Mouse (Mus musculus): ENCODE measurements around the gene Zcchc7.
"Not testable (repeated sequence)": the region's sequence is repeated elsewhere in the genome, so short reads cannot be mapped to it uniquely, and the experiment has no call there.

Gene Zcchc7

DNA sequence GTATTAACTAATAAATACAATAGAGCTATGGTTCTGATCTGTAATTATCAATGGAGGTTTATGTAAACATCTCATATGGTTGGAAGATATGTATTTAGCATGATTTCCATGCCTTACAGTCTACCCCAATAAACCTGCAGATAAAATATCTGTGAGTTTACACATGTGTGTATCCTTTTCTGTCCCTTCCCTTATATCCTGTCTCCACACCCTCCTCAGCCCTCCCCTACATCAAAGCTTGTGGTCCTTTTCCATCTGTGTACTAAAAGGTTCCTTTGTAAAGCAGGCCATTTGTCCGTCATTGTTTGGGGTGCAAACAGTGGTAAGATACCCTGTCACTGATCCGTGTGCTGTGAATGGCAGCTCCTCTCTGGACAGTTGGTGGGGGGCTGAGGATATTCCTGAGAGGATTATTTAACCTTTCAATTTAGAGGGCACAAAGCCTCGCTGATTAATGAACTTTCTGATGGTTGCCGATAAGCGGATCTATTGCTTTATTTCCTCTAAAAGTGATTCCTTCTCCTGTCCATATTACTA is 161.7 kb downstream of the Zcchc7 start:
- DNase-seq (ENCODE audit: low spot score in 2 of 2): no peak

DNA sequence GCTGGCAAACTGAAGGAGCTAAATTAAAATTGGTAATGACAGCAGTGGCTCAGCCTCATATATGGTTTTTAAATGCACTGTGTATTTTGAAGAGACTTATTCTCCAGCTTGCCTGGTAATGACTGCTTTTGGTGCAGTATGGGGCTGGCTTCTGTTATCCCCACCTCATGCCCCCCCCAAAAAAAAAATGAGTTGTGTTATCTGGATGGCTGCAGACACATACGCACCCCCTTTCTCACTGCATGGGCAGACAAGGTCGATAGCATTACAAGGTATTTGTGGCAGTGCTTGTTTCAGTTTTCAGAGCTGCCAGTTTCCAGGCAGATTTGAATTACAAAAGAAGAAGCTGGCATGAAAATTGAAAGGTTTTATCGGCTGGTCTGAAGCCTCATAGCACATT is 162.2 kb downstream of the Zcchc7 start:
- DNase-seq (ENCODE audit: low spot score in 2 of 2): no peak

DNA sequence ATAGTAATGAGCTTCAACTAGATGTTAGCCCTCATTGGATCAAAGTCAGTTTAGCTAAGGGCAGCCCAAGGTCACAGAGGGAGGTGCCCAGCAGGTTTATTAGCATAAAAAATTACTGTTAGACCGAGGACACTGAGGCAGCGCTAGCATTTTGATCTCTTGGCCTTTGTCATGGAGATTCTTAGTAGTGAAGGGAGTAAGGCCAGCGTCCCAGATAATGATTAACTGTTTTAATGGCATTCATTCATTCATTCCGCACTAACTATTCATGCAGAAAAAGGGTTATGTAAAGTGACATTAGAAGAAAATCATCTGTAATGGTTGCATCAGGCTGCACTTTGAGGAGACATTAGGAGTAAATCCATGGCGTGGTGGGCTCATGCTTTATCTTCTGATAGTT is 165.2 kb downstream of the Zcchc7 start:
- DNase-seq (ENCODE audit: low spot score in 2 of 2): no peak

DNA sequence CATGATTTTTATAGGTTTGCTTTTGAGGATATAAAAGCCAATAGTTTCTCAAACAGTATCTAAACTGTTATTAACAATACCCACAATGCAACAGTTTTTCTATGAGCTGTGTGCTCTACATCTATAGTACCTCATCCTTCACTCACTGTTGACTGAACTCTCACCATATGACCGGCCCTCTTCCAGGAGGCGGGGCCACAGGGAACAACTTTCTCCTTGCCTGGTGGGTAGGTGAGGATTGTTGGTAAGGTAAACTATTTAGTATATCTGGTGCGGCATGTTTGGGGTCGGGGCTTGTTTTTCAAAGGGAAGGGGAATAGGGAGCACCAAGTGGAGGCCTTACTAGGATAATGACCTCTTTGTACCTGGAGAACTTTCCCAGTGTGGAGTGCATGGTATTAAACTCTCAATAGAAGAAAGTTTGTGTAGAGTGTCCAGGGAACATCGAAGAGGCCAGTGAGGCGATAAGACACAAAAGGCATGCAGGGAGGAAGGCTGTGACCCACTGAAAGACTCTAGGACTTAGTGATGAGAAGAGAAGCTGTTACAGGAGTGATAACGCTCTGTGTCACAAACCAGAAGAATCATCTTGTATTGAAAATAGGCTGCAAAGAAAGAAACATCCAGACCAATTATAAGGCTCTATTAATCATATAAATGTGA is 166.9 kb downstream of the Zcchc7 start:
- DNase-seq (ENCODE audit: low spot score in 2 of 2): no peak

DNA sequence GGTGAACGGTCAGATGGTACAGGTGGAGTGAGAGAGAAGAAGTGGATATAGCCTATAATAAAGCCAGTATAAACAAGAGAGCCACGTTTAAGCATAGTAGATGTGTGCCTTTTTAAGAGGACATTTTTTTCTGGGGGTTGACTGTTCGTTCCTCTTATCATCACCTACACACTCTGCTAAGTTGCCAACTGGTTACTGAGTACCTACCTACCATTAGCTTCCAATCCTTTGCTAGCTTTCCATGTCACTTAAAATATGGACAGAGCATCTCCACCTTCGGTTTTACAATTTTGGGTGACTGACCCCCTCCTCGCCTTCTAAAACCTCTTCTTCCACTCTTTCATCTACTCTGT is 167.4 kb downstream of the Zcchc7 start:
- DNase-seq (ENCODE audit: low spot score in 2 of 2): no peak

DNA sequence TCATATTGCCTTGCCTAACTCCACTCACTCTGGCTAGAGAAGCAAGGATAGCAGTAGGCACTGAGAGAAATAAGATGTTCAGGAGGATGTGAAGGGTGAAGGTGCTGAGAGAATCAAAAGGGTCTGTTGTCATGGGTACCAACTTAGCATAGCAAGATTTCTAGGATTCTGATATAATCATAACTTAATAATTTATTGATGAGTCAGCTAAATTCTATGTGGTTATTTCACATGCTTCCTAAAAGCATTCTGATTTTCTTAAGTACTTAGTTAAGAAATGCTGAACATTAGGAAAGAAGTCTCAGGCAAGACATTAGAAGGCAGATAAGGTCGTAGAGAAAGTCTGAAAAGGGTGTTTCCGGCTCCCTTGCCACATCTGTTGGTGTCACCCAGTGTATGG is 172.3 kb downstream of the Zcchc7 start:
- DNase-seq (ENCODE audit: low spot score in 2 of 2): no peak

DNA sequence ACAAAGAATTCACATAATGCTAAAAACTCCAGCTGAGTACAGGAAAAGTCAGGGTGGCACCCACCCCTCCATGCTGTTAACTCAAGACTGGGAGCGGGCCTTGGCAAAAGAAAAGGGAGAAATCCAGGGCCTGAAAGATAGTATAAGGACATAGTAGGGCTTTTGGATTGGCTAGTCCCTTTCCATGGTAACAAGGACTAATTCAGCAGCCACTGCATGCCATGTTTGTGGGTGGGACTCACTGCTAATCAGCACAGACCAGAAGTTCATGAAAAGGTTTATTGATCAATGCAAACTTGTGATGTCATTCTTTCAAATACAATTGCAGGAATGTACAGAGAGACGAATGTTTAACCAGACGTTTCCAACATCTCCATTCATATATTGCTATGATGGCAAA is 173.1 kb downstream of the Zcchc7 start:
- DNase-seq (ENCODE audit: low spot score in 2 of 2): no peak

DNA sequence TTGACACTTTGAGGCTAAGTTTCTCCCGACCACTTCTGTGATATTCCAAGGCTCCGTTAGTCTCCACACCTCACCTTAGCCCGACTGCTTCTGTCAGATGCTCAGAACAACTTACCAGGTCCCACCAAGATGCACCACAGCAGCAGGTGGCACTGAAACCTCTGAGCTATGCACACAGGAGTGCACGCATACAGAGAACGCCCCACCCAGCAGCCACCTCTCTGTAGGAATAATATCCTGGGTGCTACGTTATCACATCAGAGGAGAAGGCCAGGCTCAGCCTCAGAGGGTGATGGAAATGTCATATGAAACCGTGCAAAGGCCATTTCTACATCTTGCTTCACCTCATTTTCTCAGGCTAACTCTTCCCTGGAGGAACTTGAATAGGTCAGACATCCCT is 174.7 kb downstream of the Zcchc7 start:
- no peak for DNase-seq (ENCODE audit: low spot score in 2 of 2)

DNA sequence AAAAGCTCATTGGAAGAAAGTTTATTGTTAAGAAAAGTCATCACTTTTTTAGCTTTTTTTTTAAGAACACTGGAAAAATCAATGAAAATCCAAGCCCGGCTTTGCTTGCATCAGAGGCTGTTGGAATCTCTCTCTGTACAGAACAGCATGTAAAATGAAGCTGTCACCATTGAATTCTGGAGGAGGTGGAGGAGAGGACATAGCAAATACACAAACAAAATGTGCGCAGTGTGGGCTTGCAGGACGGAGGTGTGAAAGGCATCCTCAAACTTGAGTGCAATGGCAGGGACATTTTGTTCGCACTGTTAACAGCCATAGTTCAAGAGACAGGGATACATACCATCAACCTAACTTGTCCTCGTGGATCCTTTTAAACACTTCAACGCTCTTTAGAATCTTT is 176.1 kb downstream of the Zcchc7 start:
- no peak for DNase-seq (ENCODE audit: low spot score in 2 of 2)

DNA sequence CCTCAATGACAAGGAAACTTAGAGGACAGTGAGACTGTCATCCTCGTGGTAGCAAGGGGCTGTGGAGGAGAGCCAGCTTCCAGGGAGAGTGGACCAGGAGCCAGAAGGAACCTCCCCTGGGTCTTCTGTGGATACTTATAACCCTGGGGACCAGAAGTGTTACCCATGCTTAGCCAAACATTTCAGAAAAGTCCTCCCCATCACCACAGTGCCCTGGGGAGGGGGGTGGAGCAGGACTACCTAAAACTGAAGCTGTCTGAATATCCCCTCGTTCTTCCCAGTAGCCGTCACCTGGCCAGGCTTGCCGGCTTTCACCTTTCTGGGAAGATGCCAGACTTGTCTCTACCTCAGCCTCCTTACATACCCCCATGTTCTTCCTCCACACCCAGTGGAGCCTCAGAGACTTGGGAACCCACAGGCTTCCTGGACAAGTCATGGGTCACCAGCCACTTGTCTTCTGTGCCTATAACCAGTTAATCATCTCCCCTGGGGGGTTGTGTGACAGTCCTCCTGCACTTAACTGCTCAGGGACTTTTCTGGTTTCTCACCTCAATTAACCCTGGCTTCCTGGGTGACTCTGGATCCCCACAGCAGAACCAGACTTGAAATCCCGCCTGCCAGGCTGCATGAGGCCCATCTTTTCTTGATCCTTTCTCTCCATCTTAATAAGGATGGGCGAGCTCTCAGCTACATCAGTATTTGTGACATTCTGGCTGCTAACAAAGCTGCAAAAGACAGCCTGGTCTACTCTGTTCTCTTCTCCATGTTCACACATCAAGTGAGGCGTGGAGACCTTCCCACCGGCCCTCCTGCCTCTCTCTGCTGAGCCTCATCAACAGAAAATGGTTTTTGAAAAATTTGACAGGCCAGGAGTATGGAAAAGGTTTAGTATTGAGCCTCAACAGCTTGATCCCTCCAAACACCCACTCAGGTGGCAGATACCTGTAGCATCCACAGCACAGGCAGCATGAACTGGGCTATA is 183.0 kb downstream of the Zcchc7 start:
- DNase-seq (ENCODE audit: low spot score in 2 of 2): no peak

DNA sequence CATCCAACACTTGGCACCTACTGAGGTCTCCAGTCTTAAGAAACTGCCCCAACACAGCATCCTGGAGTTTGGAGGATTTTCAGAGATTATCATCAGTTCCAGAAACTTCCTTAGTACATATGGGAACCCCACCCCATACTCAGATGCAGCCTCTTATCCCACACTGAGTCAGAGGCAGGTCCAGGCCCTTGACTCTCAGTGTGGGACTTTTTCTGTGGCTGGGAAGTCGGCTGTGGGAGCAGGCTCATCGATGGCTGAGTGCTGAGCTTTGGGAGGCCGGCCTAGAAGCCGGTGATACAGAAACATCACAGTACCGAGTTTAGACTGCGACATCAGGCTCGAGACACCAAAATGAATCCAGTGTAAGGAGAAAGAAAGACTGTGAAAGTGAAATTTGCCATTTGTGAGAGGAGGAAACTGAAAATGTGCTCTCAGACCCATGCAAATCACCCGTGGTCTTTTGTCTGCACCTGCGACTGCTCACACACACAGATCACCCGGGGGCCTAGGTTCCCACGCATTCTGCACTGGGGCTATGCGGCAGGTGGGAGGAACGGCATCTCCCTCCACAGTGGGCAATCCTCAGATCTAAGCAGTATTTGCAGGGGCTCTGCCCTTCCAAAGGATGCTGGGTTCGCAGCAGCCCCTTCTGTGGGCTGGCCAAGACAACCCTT is 184.0 kb downstream of the Zcchc7 start:
- DNase-seq (ENCODE audit: low spot score in 2 of 2): no peak

DNA sequence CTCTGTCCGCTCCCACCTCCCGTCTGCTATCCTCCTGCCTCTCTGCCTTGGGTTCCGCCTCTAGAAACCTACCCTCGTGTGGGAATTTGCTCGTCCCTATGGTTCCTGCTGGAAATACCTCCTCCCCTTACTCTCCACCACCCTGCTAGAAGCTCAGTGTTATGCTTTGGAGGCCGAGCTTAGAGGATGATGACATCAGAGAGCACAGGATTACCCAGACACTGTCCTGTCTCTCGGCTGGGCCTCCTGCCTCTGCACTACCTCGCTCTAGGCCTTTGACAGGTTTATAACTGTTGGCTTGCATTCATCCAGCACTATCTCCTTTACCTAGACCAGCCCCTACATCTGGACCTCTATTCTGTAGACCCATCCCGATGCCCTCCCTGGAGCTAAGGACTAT is 184.6 kb downstream of the Zcchc7 start:
- DNase-seq (ENCODE audit: low spot score in 2 of 2): no peak

DNA sequence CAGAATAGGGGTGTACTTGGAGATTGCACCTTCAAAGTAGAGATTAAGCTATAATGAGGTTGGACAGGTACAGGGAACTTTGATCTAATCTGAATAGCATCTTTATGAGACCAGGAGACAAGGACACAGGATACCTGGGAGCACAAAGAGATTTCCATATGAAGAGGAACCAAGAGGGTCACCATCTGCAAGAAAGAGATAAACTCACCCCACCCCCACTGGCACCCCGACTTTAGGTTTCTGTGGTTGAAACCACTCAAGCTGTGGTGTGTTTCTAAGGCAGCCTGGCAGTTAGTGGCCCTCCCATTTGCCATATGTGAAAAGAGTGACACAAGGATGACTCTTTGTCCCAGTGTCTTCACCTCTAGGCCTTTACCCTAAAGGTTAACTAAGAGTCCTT is 186.6 kb downstream of the Zcchc7 start:
- no peak for DNase-seq (ENCODE audit: low spot score in 2 of 2)

DNA sequence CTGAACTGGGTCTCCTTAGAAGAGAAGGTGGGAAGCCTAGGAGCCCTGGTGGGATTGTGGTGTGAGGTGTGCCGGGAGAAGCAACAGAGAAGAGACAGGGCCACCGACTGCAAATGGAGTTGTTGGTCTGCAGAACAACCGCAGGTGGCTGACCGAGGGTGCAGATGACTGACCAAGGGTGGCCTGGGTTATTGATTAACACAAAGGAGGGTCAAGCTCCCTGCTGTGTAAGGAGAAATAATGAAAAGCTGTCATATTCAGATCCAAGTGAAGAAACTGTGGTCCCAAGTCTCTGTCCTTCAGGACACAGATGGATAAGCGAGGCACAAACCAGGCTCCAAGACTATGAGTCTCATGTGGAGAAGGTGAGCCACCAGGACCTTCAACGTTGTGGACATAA is 187.8 kb downstream of the Zcchc7 start:
- DNase-seq (ENCODE audit: low spot score in 2 of 2): no peak

DNA sequence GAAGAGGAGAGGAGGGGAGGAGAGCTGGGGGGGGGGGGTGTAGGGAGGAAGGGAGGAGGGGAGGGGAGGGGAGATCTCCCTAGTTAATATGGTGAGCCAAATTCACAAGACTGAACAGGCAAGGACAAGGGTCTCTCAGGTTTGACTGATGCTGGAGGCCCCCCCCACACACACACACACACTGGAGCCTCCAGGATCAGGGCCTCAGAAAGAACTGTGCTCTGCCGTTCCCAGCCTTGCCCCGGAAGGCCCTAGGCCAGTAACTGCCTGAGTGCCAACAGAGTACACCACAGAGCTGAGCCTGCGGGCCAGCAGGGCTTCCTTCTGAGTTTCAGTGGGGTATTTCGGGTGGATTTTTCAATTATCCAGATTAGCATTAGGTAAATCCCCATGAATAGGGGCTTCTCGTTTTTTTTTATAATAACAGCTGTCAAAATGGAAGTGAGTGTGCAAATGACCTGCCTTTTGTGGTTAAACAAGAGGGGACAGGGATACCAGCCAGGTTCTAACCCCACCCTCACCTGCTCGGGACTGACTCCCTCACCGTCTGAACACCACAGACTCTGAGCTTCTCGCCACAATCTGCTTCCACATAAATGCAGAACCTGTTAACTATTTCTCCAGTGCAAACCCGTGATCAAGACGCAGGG is 188.9 kb downstream of the Zcchc7 start:
- DNase-seq (ENCODE audit: low spot score in 2 of 2): no peak

DNA sequence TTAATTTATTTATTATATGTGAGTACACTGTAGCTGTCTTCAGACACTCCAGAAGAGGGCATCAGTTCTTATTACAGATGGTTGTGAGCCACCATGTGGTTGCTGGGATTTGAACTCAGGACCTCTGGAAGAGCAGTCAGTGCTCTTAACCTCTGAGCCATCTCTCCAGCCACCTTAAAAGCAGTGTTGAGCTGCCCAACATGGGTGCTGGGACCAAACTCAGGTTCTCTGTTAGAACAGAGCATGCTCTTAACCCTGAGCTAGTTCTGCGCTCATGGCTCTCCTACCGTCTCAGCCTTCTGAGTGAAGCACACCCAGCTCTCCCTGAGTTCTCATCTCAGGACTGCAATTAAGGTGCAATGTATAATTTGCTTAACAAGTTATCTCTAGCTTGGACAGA is 190.4 kb downstream of the Zcchc7 start:
- DNase-seq (ENCODE audit: low spot score in 2 of 2): not testable (repeated sequence)

DNA sequence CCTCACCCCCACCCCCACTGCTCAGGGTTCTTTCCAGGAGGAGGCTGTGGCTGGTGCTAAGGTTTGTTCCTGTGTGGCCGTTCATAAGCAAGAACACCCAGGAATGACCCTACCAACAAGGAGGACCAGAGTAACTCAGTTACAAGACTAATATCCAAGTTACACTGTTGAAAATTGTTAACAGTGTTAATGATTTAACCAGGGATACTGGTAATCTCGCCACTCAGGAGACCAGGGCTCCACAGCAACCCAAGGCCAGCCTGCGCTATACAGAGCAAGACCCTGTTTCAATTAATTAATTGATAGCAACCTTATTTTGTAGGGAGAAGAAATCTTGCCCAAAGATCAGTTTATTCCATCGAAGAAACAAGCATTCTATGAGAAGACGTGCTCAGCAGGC is 191.8 kb downstream of the Zcchc7 start:
- DNase-seq (ENCODE audit: low spot score in 2 of 2): no peak

DNA sequence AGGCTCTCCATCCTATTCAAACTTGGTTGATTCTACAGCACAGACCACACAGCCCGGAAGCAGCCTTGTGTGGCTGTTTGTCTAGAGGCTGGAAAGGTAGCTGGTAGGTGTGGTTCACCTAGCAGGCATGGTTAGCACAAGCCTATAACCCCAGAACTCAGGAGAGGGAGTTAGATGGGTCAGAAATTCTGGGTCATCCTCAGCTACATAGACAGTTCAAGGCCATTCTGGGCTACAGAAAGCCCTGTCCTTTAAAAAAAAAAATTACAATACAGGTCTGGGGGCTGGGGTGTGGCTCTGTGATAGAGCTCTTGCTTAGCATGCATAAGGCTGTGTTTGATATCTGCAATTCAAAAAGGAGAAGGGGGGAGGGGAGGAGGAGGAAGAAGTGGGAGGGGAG is 192.6 kb downstream of the Zcchc7 start:
- DNase-seq (ENCODE audit: low spot score in 2 of 2): no peak

DNA sequence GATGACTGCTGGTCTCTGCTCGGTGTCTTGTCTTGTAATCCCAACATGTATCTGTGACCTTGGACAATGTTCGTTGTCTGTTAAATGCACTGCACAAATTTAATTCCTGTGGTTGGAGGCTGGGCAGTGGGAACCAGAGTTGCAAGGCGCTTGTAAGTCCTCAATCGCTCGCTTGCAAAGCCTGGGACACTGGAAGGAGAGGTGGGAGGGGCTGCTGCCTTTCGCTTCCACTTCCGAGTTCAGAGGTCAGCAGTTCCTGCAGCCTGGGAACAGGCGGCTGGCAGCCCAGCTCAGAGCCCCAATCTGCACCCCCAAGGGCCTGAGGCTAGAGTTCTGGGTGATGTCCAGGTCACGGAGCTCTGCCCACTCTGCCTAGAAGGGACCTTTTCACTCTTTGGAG is 197.4 kb downstream of the Zcchc7 start:
- DNase-seq (ENCODE audit: low spot score in 2 of 2): no peak

DNA sequence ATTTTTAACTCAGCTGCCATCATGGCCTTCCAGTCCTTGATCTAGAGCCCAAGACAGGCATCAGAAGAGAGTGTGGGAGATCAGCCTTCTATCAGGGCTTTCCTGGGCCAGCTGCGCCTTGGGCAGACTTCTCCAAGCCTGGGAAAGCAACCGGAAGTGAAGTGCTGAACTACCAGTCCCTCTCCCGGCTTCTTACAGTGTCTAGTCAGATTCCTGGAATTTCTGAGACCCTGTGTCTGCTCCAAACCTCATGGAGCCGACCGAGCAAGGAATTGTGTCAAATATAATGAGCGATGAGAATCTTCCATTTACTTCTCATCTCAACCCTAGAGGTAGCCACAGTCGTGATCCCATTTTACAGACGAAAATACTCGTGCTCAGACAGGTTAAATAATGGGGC is 203.1 kb downstream of the Zcchc7 start:
- DNase-seq (ENCODE audit: low spot score in 2 of 2): no peak

DNA sequence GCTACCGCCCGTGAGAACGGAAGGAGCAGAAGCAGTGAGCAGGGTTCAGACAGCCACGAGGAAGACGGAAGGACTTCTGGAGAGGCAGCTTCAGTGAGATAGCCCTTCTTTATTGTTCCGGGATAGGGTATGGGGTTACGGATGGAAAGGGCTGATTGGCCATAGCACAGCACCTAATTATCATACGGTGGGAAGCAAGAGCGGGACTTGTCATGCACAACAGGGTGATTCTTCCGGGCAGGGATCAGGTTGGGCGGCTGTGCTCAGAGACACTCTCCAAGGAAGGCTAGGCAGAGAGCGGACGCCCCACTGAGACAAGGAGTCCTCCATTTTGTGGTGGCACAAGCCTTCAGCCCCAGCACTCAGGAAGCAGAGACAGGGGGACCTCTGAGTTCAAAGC is 203.5 kb downstream of the Zcchc7 start:
- DNase-seq (ENCODE audit: low spot score in 2 of 2): no peak

DNA sequence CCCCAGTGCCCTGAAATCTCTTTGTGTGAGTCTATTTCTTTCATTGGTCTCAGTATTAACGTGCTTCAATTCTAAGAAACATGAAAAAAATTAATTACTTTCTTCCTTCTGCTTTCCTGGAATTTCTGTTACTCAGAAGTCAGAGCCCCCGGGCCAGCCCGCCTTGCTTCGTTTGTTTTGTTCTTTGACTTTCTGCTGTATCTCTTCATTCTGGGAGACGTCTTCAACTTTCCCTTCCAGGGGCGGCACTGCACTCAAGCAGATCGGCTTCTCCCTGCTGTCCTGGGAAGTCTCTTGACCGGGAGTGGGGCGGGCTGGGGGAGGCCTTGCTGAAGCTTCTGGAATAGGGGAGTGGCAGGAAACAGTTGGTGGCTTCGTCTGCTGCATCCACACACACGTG is 207.5 kb downstream of the Zcchc7 start:
- DNase-seq (ENCODE audit: low spot score in 2 of 2): no peak

All from cerebellum, postnatal 4 days (tissue).